Comparison of ENCODE assay signal across 20 mouse cellular contexts in genomic region chr17:49796116-49796515, GRCm38 (mm10).
DNase-seq lines count a peak whose midpoint lies in the region; ATAC-seq and TF ChIP-seq lines count a peak whose summit lies in the region.
"Had no signal": no experiment of that assay in that cellular context is flagged by ENCODE, and none has a peak within 500 bp of the region (broad histone marks: within the 10 kb centered on the region; RNA-seq: fewer than 3 reads in every experiment).

No protein-coding gene starts in this region.

- H3K9ac ChIP-seq in kidney, embryonic 16.5 days (replicated peaks; ENCODE audit: low read length): no peak overlapping the region
- no peak overlapping the region for H3K9ac ChIP-seq in stomach, postnatal 0 days (ENCODE audit: low read length)
- H3K9ac ChIP-seq: embryonic facial prominence, embryonic 12.5 days; hindbrain, embryonic 12.5 days had no signal

- peak overlapping the region; percentile 26; the same call in 1 of the 2 replicates for H3K27ac ChIP-seq in kidney, embryonic 16.5 days (ENCODE audit: low read length)
- H3K27ac ChIP-seq in testis, adult 2 months (ENCODE audit: control insufficient read depth, insufficient read depth, low read depth, low read length): no peak overlapping the region
- no peak overlapping the region for H3K27ac ChIP-seq in stomach, postnatal 0 days (replicated peaks)
- H3K27ac ChIP-seq: embryonic facial prominence, embryonic 12.5 days; heart, embryonic 10.5 days; hindbrain, embryonic 12.5 days; hindbrain, postnatal 0 days had no signal

- H3K27me3 ChIP-seq in kidney, embryonic 16.5 days (ENCODE audit: insufficient read depth, low read length): no peaks in the 10 kb centered on the region
- H3K27me3 ChIP-seq in testis, adult 2 months (ENCODE audit: control insufficient read depth, insufficient read depth, low read length): no peaks in the 10 kb centered on the region
- no peaks in the 10 kb centered on the region for H3K27me3 ChIP-seq in stomach, postnatal 0 days (ENCODE audit: control insufficient read depth, insufficient read depth, low read length)
- H3K27me3 ChIP-seq: embryonic facial prominence, embryonic 12.5 days; hindbrain, embryonic 12.5 days had no signal

- 80% methylated on average over 3 of the region's 3 CpGs for WGBS in kidney, embryonic 16.5 days
- WGBS in stomach, postnatal 0 days: 76% methylated on average over 3 of the region's 3 CpGs

- H3K4me3 ChIP-seq in kidney, embryonic 16.5 days (ENCODE audit: low read length): no peak overlapping the region
- H3K4me3 ChIP-seq in testis, adult 2 months (ENCODE audit: control insufficient read depth, low read depth, low read length): peak overlapping the region; percentile 57; the same call in 1 of the 2 replicates
- no peak overlapping the region for H3K4me3 ChIP-seq in stomach, postnatal 0 days (ENCODE audit: low read depth, low read length)
- H3K4me3 ChIP-seq: embryonic facial prominence, embryonic 12.5 days; heart, embryonic 10.5 days; hindbrain, embryonic 12.5 days had no signal

- TF ChIP-seq CTCF in testis, adult 2 months (IDR thresholded peaks at IDR 0.05; ENCODE audit: control insufficient read depth, insufficient read depth, insufficient replicate concordance, low read depth, low read length): no peak
- TF ChIP-seq CTCF in stomach, postnatal 0 days (IDR thresholded peaks at IDR 0.05; ENCODE audit: low read depth): no peak

- no peak for TF ChIP-seq EP300 in stomach, postnatal 0 days (optimal IDR thresholded peaks at IDR 0.05)

- H3K4me1 ChIP-seq in kidney, embryonic 16.5 days (ENCODE audit: insufficient read depth, low read length): peaks cover 14% of the 10 kb centered on the region
- H3K4me1 ChIP-seq in testis, adult 2 months (ENCODE audit: control insufficient read depth, insufficient read depth, low read length): no peaks in the 10 kb centered on the region
- H3K4me1 ChIP-seq in stomach, postnatal 0 days (replicated peaks; ENCODE audit: control insufficient read depth, insufficient read depth): no peaks in the 10 kb centered on the region
- H3K4me1 ChIP-seq: hindbrain, embryonic 12.5 days had no signal

- TF ChIP-seq POLR2A in testis, adult 2 months (IDR thresholded peaks at IDR 0.05; ENCODE audit: control insufficient read depth, low read depth, low read length): no peak

- no peaks in the 10 kb centered on the region for H3K36me3 ChIP-seq in kidney, embryonic 16.5 days (ENCODE audit: insufficient read depth, low read length)
- no peaks in the 10 kb centered on the region for H3K36me3 ChIP-seq in testis, adult 2 months (ENCODE audit: control insufficient read depth, insufficient read depth, low read length)
- H3K36me3 ChIP-seq in stomach, postnatal 0 days (ENCODE audit: control insufficient read depth, insufficient read depth, low read length): no peaks in the 10 kb centered on the region
- H3K36me3 ChIP-seq: embryonic facial prominence, embryonic 12.5 days; heart, embryonic 10.5 days; hindbrain, embryonic 12.5 days had no signal

- no peaks in the 10 kb centered on the region for H3K9me3 ChIP-seq in kidney, embryonic 16.5 days (ENCODE audit: low read length)
- no peaks in the 10 kb centered on the region for H3K9me3 ChIP-seq in stomach, postnatal 0 days (ENCODE audit: control insufficient read depth, low read length)
- H3K9me3 ChIP-seq: embryonic facial prominence, embryonic 12.5 days; heart, embryonic 10.5 days; hindbrain, embryonic 12.5 days had no signal

- no peak for DNase-seq in kidney, postnatal 4 days
- no peak for DNase-seq in testis, postnatal 14 days (ENCODE audit: low spot score)
- peak; percentile 1 for DNase-seq in stomach, postnatal 0 days (ENCODE audit: low spot score)
- DNase-seq in right cerebral cortex, postnatal 36 days (ENCODE audit: low spot score in 2 of 2): no peak
- DNase-seq: adrenal gland, postnatal 14 days; cerebellum, adult 11-12 months; cerebellum, adult 9-10 months; cerebellum, postnatal 25 days; gastrocnemius, postnatal 36 days; heart, adult 18-20 months; heart, postnatal 10 days; heart, postnatal 4 days had no signal

- no peak for ATAC-seq in kidney, embryonic 16.5 days (ENCODE audit: low FRiP score, low TSS enrichment)
- ATAC-seq in stomach, postnatal 0 days (ENCODE audit: low FRiP score, low TSS enrichment): no peak
- ATAC-seq in erythroblast, adult 5-6 weeks (replicated peaks; ENCODE audit: low FRiP score, poor library complexity, severe bottlenecking): no peak
- ATAC-seq: forebrain, embryonic 14.5 days; hindbrain, postnatal 0 days had no signal

- H3K4me2 ChIP-seq in kidney, embryonic 16.5 days (replicated peaks; ENCODE audit: low read depth, low read length): no peak overlapping the region
- H3K4me2 ChIP-seq in stomach, postnatal 0 days (replicated peaks; ENCODE audit: low read depth): no peak overlapping the region
- H3K4me2 ChIP-seq: embryonic facial prominence, embryonic 12.5 days; hindbrain, embryonic 12.5 days had no signal
